Mouse (Mus musculus) midbrain, embryonic 10.5 days (tissue): ENCODE data around the gene Hormad1. TPM values are rescaled to one million over a fixed set of nuclear protein-coding genes. Genes with fewer than 3 reads are reported as not detected.
A peak's percentile ranks its signal among the peaks of the same experiment; 100 is the strongest.

Experiments used
- DNase-seq: peaks from one replicate; pipeline ENCODE4 v3.0.0-alpha.2; 2017; ENCODE audit warnings: low spot score
- H3K27ac ChIP-seq: fragments of 300-500 bp; sonication (generic); replicated peaks from 2 replicates; pipeline ENCODE4 v1.5.1; 2016; ENCODE audit warnings: mild to moderate bottlenecking
- H3K27me3 ChIP-seq: fragments of 300-500 bp; sonication (generic); 2 replicates; pipeline ENCODE4 v1.6.1; 2016; ENCODE audit warnings: low read depth, mild to moderate bottlenecking; ENCODE audit not compliant: poor library complexity, severe bottlenecking
- H3K36me3 ChIP-seq: fragments of 300-500 bp; sonication (generic); 2 replicates; pipeline ENCODE4 v1.6.1; 2016; ENCODE audit warnings: mild to moderate bottlenecking, moderate library complexity
- H3K4me1 ChIP-seq: fragments of 300-500 bp; sonication (generic); 2 replicates; pipeline ENCODE4 v1.6.1; 2016
- H3K4me3 ChIP-seq: fragments of 300-500 bp; sonication (generic); 2 replicates; pipeline ENCODE4 v1.5.1; 2016; ENCODE audit warnings: mild to moderate bottlenecking, moderate library complexity
- H3K9me3 ChIP-seq: fragments of 300-500 bp; sonication (generic); replicated peaks from 2 replicates; pipeline ENCODE4 v1.6.1; 2016; ENCODE audit warnings: mild to moderate bottlenecking
- WGBS: fragments of 180-500 bp; shearing (Covaris S2); methylation state at CpG from one replicate; pipeline ENCODE4 v1.1.7; 2016; 5-methylcytosine and 5-hydroxymethylcytosine counted together
- polyA plus RNA-seq: library from polyadenylated mRNA; unstranded; fragments of >200 nt; fragmentation: Nextera tagmentation; extraction: Ambion mirVana; gene quantifications from 2 replicates; pipeline ENCODE4 v1.2.1, GENCODE M21; 2016

Gene Hormad1
- polyA plus RNA-seq, 1 experiment from 2014 or later = not detected

- DNase-seq = peak; percentile 99
- H3K27me3 ChIP-seq = no peaks in the 10 kb centered on the region
- no peaks in the 10 kb centered on the region for H3K9me3 ChIP-seq
- WGBS = under 1% methylated on average over 44 of the region's 44 CpGs
- H3K36me3 ChIP-seq = peaks cover 43% of the 10 kb centered on the region
- H3K4me1 ChIP-seq = peaks cover 30% of the 10 kb centered on the region
- peak within 1 kb of the TSS; percentile 94 for H3K27ac ChIP-seq
- H3K4me3 ChIP-seq = peak within 1 kb of the TSS; percentile 71
Measured at GRCm38 (mm10) chr3:95624628-95625503, 65.4 kb downstream of the Hormad1 start, which contains the start of gene Ensa. Gene Ensa, plus strand, starts transcription at chr3:95624993.

GRCm38 (mm10) chr3:95627763-95628162 lies 68.3 kb downstream of the Hormad1 start:
- WGBS = 89% methylated on average over 5 of the region's 5 CpGs
- Histone ChIP-seq H3K27me3 (no peaks in the 10 kb centered on the region), H3K9me3 (no peaks in the 10 kb centered on the region), H3K4me1 (peaks cover 30% of the 10 kb centered on the region), H3K4me3 (no peak overlapping the region), H3K36me3 (peaks cover 66% of the 10 kb centered on the region), H3K27ac (no peak overlapping the region)
- no peak for DNase-seq

- no peaks in the 10 kb centered on the region for H3K27me3 ChIP-seq
- no peak for DNase-seq
Measured at GRCm38 (mm10) chr3:95629755-95630154, 70.3 kb downstream of the Hormad1 start.

GRCm38 (mm10) chr3:95630856-95631255 lies 71.4 kb downstream of the Hormad1 start:
- Histone ChIP-seq H3K36me3 (peaks cover 97% of the 10 kb centered on the region), H3K9me3 (no peaks in the 10 kb centered on the region), H3K27ac (no peak overlapping the region), H3K4me1 (peaks cover 11% of the 10 kb centered on the region), H3K4me3 (no peak overlapping the region), H3K27me3 (no peaks in the 10 kb centered on the region)
- DNase-seq = no peak
- WGBS = 89% methylated on average over 3 of the region's 3 CpGs

More at GRCm38 (mm10) chr3:95629755-95630154, 70.3 kb downstream of the Hormad1 start:
- H3K27ac ChIP-seq = no peak overlapping the region
- H3K4me1 ChIP-seq = peaks cover 14% of the 10 kb centered on the region
- 88% methylated on average over 4 of the region's 4 CpGs for WGBS
- peaks cover 86% of the 10 kb centered on the region for H3K36me3 ChIP-seq
- H3K4me3 ChIP-seq = no peak overlapping the region
- no peaks in the 10 kb centered on the region for H3K9me3 ChIP-seq

- Histone ChIP-seq H3K9me3 (no peaks in the 10 kb centered on the region), H3K27me3 (no peaks in the 10 kb centered on the region), H3K36me3 (peaks cover 100% of the 10 kb centered on the region), H3K4me1 (peaks cover 7% of the 10 kb centered on the region), H3K27ac (no peak overlapping the region), H3K4me3 (no peak overlapping the region)
- WGBS = 80% methylated on average over 6 of the region's 6 CpGs
- no peak for DNase-seq
Measured at GRCm38 (mm10) chr3:95631304-95631703, 71.8 kb downstream of the Hormad1 start.

GRCm38 (mm10) chr3:95632648-95633588 lies 73.4 kb downstream of the Hormad1 start:
- DNase-seq = no peak
- H3K9me3 ChIP-seq = no peaks in the 10 kb centered on the region
- H3K27ac ChIP-seq = no peak overlapping the region
- H3K27me3 ChIP-seq = no peaks in the 10 kb centered on the region
- no peak overlapping the region for H3K4me3 ChIP-seq
- peaks cover 100% of the 10 kb centered on the region for H3K36me3 ChIP-seq
- no peaks in the 10 kb centered on the region for H3K4me1 ChIP-seq
- whole genome bisulfite sequencing = 80% methylated on average over 12 of the region's 12 CpGs

GRCm38 (mm10) chr3:95635636-95636035 lies 76.2 kb downstream of the Hormad1 start:
- H3K4me1 ChIP-seq = no peaks in the 10 kb centered on the region
- H3K27ac ChIP-seq = no peak overlapping the region
- no peak for DNase-seq
- WGBS = 87% methylated on average over 4 of the region's 4 CpGs
- no peak overlapping the region for H3K4me3 ChIP-seq
- no peaks in the 10 kb centered on the region for H3K9me3 ChIP-seq
- H3K36me3 ChIP-seq = peaks cover 98% of the 10 kb centered on the region
- no peaks in the 10 kb centered on the region for H3K27me3 ChIP-seq

- 91% methylated on average over 4 of the region's 4 CpGs for WGBS
- no peak overlapping the region for H3K4me3 ChIP-seq
- no peak for DNase-seq
- no peaks in the 10 kb centered on the region for H3K4me1 ChIP-seq
- H3K36me3 ChIP-seq = peaks cover 98% of the 10 kb centered on the region
- no peak overlapping the region for H3K27ac ChIP-seq
- H3K9me3 ChIP-seq = no peaks in the 10 kb centered on the region
- no peaks in the 10 kb centered on the region for H3K27me3 ChIP-seq
Measured at GRCm38 (mm10) chr3:95636072-95636471, 76.6 kb downstream of the Hormad1 start.

Other genes starting within 250 kb of the Hormad1 start
- 116 and 120 TPM in 2 replicates for gene Cers2, start 244.9 kb upstream of the Hormad1 start, polyA plus RNA-seq
- 52.3 and 61.9 TPM in 2 replicates for gene Setdb1, start 202.5 kb upstream of the Hormad1 start, polyA plus RNA-seq
- gene 4930558C23Rik, start 156.8 kb upstream of the Hormad1 start, polyA plus RNA-seq = not detected in 2 replicates
- 30.0 and 34.1 TPM in 2 replicates for gene Arnt, start 125.3 kb upstream of the Hormad1 start, polyA plus RNA-seq
- 2.4 and 4.5 TPM in 2 replicates for gene Ctsk, start 60.4 kb upstream of the Hormad1 start, polyA plus RNA-seq
- 3.2 and 6.8 TPM in 2 replicates for gene Ctss, start 32.9 kb upstream of the Hormad1 start, polyA plus RNA-seq
- gene Golph3l, start 29.3 kb downstream of the Hormad1 start, polyA plus RNA-seq = 31.4 and 34.2 TPM in 2 replicates
- 90.1 and 101 TPM in 2 replicates for gene Ensa, start 65.3 kb downstream of the Hormad1 start, polyA plus RNA-seq
- gene Mcl1, start 99.1 kb downstream of the Hormad1 start, polyA plus RNA-seq = 41.9 and 47.6 TPM in 2 replicates
- 0.78 and 1.4 TPM in 2 replicates for gene Adamtsl4, start 128.2 kb downstream of the Hormad1 start, polyA plus RNA-seq
- gene Ecm1, start 179.9 kb downstream of the Hormad1 start, polyA plus RNA-seq = 18.1 and 19.5 TPM in 2 replicates
- gene Tars2, start 200.5 kb downstream of the Hormad1 start, polyA plus RNA-seq = 54.1 and 64.4 TPM in 2 replicates